Mouse (Mus musculus) adrenal gland, postnatal 4 days (tissue): ENCODE measurements around the gene Kcne1. TPM values are rescaled to one million over a fixed set of nuclear protein-coding genes. Genes with fewer than 3 reads are reported as not detected.

Experiments used
- DNase-seq, 2 experiments: peaks; one replicate each; pipeline ENCODE4 v3.0.0; 2021 to 2022; ENCODE audit warnings: low spot score in 2 of 2, mixed read lengths in 2 of 2
- total RNA-seq, 2 experiments: library from RNA; stranded (reverse); gene quantifications; 2 replicates each; pipeline ENCODE4 v1.2.3; 2021

Kcne1 gene
- total RNA-seq, 2 experiments from 2014 or later = 0.34 TPM; not detected in 1

DNA sequence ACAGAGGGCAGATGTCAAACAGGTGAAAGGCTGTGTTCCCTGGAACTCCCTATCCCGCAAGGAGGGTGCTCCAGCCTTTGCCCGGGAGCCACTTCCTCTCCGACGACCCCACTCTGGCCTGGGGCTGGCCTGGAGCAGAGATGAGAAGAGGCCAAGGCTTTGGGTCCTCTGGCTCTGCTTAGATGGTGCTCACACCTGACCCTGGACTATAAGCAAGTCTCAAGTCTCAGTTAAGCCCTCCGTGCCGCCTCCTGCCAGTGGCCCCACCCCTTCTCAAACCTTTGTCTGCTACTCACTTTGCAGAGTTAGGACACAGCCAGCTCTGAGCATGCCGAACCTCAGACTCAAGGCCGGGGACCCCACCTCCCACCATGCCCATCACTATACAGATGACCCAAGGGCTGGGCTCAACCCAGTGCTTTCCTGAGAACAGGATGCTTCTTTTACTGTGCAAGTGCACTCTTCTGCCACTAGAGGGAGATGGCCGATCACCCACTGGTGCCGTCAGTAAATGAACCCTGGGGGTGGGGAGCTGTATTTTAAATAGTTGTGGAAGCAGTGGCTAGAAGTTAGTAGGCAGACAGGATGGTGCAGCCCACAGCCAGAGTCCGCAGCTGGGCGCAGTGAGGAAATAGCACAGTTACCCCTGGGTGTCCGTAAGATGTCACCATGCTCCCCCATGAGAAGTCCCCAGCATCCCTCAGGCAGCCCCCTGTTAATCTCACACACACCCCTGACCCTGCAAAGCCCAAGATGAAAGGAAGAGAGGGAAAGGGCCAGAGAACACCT is 45.1 kb downstream of the Kcne1 start:
- DNase-seq = no peak

DNA sequence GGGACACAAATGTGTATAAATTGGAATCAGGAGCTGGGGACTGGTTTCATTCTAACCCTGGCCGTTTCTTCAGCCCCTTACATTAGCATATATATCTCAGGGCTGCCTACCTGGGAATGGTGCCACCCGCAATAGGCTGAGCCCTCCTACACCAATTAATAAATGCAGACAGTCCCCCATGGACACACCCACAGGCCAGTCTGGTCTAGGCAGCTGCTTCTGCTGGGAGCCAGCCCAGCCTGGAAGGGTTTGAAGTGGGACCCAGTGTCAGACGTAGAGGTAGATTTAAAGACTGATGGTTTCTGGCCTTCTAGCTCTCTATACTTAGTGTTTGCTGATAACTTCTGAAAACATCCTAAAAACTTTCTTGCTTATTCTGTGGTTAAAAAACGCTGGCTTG is 50.1 kb downstream of the Kcne1 start:
- DNase-seq = no peak

- DNase-seq = no peak
These were observed 51.3 kb downstream of the Kcne1 start for GRCm38 (mm10) chr16:92307947-92308346.

DNA sequence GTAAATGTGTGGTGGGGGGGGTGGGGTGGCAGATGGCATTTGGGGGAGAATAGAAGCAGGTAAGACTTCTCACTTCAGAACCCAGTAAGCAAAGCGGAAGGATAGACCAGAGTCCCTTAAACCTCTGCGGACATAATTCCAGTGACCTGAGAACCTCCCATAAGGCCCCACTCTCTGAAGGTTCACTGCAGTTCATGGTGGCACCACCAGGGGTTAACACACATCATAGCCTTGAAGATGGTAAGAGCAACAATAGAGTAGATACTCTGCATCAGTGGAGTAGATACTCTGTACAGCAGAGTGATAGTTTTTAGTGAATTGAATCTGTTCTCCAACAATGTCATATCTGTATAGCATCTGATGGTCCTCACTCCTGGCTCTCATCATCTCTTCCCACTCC is 53.7 kb downstream of the Kcne1 start:
- no peak for DNase-seq

- DNase-seq = no peak
These were observed 56.8 kb downstream of the Kcne1 start for GRCm38 (mm10) chr16:92302506-92302905.

DNA sequence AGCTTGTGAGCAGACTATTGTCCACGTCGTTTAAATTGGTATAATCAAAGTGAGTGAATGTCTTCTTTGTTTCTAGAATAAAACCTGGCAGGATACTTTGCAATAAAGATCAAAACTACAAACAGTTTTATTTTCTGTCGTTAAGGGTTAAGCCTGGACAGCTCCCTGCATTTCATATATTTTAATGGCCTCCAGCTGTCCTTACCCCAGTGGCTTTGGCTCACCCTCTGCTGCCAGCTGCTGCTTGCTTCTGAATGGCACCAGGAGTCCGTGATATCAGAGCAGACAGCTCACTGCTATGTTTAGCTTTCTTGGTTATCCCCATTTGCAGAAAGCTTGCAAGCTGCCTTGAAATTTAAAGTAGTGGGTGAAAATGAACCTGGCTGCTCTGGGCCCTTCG is 57.3 kb downstream of the Kcne1 start:
- DNase-seq = no peak

DNA sequence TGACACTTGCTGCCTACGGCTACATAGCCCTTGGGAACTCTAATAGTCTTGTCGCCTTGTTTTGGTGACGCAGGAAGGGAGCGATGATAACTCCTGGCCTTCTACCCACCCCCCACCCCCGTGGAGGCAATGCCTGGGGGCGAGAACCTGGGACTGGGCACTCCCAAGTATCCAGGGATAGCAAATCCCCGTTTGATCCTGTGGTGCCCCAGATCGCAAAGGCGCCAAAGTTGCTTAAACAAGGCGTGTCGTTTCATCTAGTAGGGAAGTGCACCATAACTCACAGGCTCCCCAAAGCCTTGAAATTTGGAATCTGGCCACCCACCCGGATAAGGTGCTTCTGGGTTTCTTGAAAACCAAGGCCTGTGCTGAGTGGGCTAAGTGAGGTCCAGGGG is 57.9 kb downstream of the Kcne1 start:
- DNase-seq = no peak

GRCm38 (mm10) chr16:92300649-92301411 is 58.4 kb downstream of the Kcne1 start, which contains the start of gene Smim11:
Gene Smim11 (plus strand): TSS chr16:92301286.
- DNase-seq = peak; percentile 65 to 86

Other genes starting within 250 kb of the Kcne1 start
- gene Kcne2, start 67.1 kb downstream of the Kcne1 start, total RNA-seq = not detected
- 10 to 100 TPM; 49.0 to 51.8 TPM for gene Smim11, start 58.2 kb downstream of the Kcne1 start, total RNA-seq
- gene Fam243, start 38.0 kb downstream of the Kcne1 start, total RNA-seq = under 1 TPM in 1 of 2 experiments, not detected in 1; 0.25 TPM
- gene Rcan1, start 111.4 kb upstream of the Kcne1 start, total RNA-seq = 10 to 100 TPM; 19.1 to 19.2 TPM
- gene Clic6, start 126.3 kb upstream of the Kcne1 start, total RNA-seq = 1 to 10 TPM in 1 of 2 experiments, under 1 TPM in 1; 0.17 to 1.7 TPM